Mouse (Mus musculus): ENCODE results near the gene Elf2. TPM values are rescaled to one million over a fixed set of nuclear protein-coding genes. Genes with fewer than 3 reads are reported as not detected.
"Not testable (repeated sequence)": the region's sequence is repeated elsewhere in the genome, so short reads cannot be mapped to it uniquely, and the experiment has no call there.

The Elf2 gene
- polyA plus RNA-seq, 1 experiment from 2014 or later, result 48.9 TPM

DNA sequence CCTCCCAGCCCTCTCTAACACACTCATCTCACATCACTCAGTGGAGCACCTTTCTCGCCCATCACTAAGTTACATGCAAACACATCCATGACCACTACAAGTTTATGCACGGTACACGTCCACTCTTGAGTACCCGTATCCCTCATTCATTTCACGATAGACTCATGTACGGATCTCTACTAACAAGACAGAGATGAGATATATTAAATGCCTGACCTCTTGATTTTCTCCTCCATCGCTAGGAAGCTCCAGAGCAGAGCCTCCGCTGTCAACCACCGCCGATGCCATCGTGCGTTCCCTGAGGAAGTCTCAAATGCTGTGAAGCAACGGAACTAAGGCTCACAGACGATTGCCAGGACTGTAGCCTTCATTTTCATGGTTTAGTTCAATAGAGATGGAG, 17.5 kb downstream of the Elf2 start:
- Histone ChIP-seq H3K9me3 (replicated peaks; ENCODE audit: control insufficient read depth, low read length) (no peaks in the 10 kb centered on the region), H3K27ac (replicated peaks; ENCODE audit: low read depth, low read length) (no peak overlapping the region), H3K4me2 (ENCODE audit: low read depth, low read length) (no peak overlapping the region), H3K27me3 (ENCODE audit: control insufficient read depth, insufficient read depth, low read length) (no peaks in the 10 kb centered on the region), H3K9ac (replicated peaks; ENCODE audit: low read length) (no peak overlapping the region), H3K36me3 (replicated peaks; ENCODE audit: control insufficient read depth, insufficient read depth, low read depth, low read length) (no peaks in the 10 kb centered on the region; the same call in 1 of the 2 replicates), H3K4me1 (ENCODE audit: control insufficient read depth, insufficient read depth, low read length) (no peaks in the 10 kb centered on the region), H3K4me3 (ENCODE audit: low read depth, low read length) (no peak overlapping the region)
- DNase-seq (ENCODE audit: low spot score) (no peak), ATAC-seq (replicated peaks; ENCODE audit: insufficient number of reproducible peaks, low FRiP score, low TSS enrichment, low read depth) (no peak)
- WGBS, result 94% methylated on average over 14 of the region's 14 CpGs

DNA sequence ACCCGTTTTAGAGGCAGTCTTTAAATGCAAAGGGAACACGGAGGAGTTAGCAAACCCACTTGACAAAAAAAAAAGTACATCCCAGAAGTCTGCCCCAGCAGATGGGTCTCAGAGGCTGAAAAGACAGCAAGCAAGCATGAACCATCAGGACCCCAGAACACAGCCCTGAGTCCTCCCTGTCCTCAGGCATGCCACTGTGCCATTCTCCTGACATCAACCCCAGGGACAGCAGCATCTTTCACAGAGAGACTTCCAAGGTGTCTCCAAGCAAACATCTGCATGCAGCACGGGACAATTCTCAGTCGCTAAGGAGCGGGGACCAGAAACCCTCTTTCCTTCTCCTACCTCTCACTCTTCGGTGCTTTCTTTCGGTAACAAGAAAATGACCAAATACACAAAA, 18.1 kb downstream of the Elf2 start:
- DNase-seq (ENCODE audit: low spot score), result no peak
- H3K9me3 ChIP-seq (replicated peaks; ENCODE audit: control insufficient read depth, low read length), result no peaks in the 10 kb centered on the region
- H3K36me3 ChIP-seq (replicated peaks; ENCODE audit: control insufficient read depth, insufficient read depth, low read depth, low read length), result no peaks in the 10 kb centered on the region; the same call in 1 of the 2 replicates
- H3K27me3 ChIP-seq (ENCODE audit: control insufficient read depth, insufficient read depth, low read length), result no peaks in the 10 kb centered on the region
- no peak for ATAC-seq (replicated peaks; ENCODE audit: insufficient number of reproducible peaks, low FRiP score, low TSS enrichment, low read depth)
- H3K27ac ChIP-seq (replicated peaks; ENCODE audit: low read depth, low read length), result no peak overlapping the region
- H3K4me1 ChIP-seq (ENCODE audit: control insufficient read depth, insufficient read depth, low read length), result no peaks in the 10 kb centered on the region
- WGBS, result 92% methylated on average over 7 of the region's 7 CpGs
- no peak overlapping the region for H3K4me2 ChIP-seq (ENCODE audit: low read depth, low read length)
- no peak overlapping the region for H3K4me3 ChIP-seq (ENCODE audit: low read depth, low read length)
- H3K9ac ChIP-seq (replicated peaks; ENCODE audit: low read length), result no peak overlapping the region

DNA sequence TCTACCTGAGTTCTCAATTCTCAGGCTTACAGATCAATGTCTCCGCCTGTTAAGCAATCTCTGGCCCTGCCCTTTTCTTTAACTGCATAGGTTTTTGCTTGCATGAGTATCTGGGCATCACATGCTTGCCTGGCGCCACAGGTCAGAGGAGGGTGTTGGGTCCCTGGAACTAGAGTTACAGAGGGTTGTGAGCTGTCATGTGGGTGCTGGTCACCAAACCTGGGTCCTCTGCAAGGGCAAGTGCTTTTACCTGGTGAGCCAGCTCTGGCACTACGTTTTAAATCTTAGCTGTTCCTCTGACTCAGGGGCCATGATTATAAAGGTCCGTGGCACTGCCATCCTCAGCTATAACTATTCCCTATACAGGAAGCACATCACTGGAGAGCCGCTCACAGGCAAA, 19.3 kb downstream of the Elf2 start:
- DNase-seq (ENCODE audit: low spot score) (no peak), ATAC-seq (replicated peaks; ENCODE audit: insufficient number of reproducible peaks, low FRiP score, low TSS enrichment, low read depth) (no peak)
- Histone ChIP-seq H3K27ac (replicated peaks; ENCODE audit: low read depth, low read length) (no peak overlapping the region), H3K4me2 (ENCODE audit: low read depth, low read length) (no peak overlapping the region), H3K27me3 (ENCODE audit: control insufficient read depth, insufficient read depth, low read length) (no peaks in the 10 kb centered on the region), H3K4me1 (ENCODE audit: control insufficient read depth, insufficient read depth, low read length) (no peaks in the 10 kb centered on the region), H3K9me3 (replicated peaks; ENCODE audit: control insufficient read depth, low read length) (no peaks in the 10 kb centered on the region), H3K36me3 (replicated peaks; ENCODE audit: control insufficient read depth, insufficient read depth, low read depth, low read length) (no peaks in the 10 kb centered on the region; the same call in 1 of the 2 replicates), H3K9ac (replicated peaks; ENCODE audit: low read length) (no peak overlapping the region), H3K4me3 (ENCODE audit: low read depth, low read length) (no peak overlapping the region)
- WGBS, result 90% methylated on average over 5 of the region's 5 CpGs

DNA sequence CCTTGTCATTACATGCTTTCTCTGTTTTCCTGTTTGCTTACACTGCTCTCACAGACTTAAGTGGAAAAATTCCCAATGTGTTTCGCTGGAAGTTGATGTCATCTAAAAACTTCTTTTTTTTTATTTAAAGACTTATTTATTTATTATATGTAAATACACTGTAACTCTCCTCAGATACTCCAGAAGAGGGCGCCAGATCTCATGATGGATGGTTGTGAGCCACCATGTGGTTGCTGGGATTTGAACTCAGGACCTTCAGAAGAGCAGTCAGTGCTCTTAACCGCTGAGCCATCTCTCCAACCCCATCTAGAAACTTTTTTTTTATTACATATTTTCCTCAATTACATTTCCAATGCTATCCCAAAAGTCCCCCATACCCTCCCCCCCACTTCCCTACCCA, 22.4 kb downstream of the Elf2 start:
- H3K4me3 ChIP-seq (ENCODE audit: low read depth, low read length); H3K36me3 ChIP-seq (replicated peaks; ENCODE audit: control insufficient read depth, insufficient read depth, low read depth, low read length); H3K9me3 ChIP-seq (replicated peaks; ENCODE audit: control insufficient read depth, low read length); H3K4me2 ChIP-seq (ENCODE audit: low read depth, low read length); H3K9ac ChIP-seq (replicated peaks; ENCODE audit: low read length); H3K27me3 ChIP-seq (ENCODE audit: control insufficient read depth, insufficient read depth, low read length); ATAC-seq (replicated peaks; ENCODE audit: insufficient number of reproducible peaks, low FRiP score, low TSS enrichment, low read depth); H3K4me1 ChIP-seq (ENCODE audit: control insufficient read depth, insufficient read depth, low read length); DNase-seq (ENCODE audit: low spot score); H3K27ac ChIP-seq (replicated peaks; ENCODE audit: low read depth, low read length): not testable (repeated sequence)
- 89% methylated on average over 3 of the region's 3 CpGs for WGBS

DNA sequence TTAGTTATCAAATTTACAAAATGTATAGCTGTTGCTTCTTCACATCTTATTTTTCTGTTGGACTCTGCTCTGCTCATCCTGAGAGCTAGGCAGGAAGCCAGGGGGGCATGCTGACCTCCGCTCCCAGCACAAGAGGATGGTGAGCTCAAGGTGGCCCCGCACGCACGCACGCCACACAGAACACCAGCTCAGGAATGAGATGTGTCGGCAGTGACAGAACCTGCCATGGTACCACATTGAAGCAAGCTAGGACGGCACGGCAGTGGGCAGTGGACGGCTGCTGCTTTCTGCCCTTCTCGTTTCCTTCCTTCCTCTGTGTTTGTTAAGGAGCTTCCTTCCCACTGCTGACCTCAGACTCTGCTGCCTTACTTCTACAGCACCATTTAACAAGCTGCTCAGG, 23.6 kb downstream of the Elf2 start:
- no peaks in the 10 kb centered on the region for H3K9me3 ChIP-seq (replicated peaks; ENCODE audit: control insufficient read depth, low read length)
- H3K27ac ChIP-seq (replicated peaks; ENCODE audit: low read depth, low read length), result no peak overlapping the region
- ATAC-seq (replicated peaks; ENCODE audit: insufficient number of reproducible peaks, low FRiP score, low TSS enrichment, low read depth), result no peak
- H3K4me3 ChIP-seq (ENCODE audit: low read depth, low read length), result no peak overlapping the region
- H3K4me2 ChIP-seq (ENCODE audit: low read depth, low read length), result no peak overlapping the region
- no peaks in the 10 kb centered on the region for H3K27me3 ChIP-seq (ENCODE audit: control insufficient read depth, insufficient read depth, low read length)
- WGBS, result 86% methylated on average over 10 of the region's 10 CpGs
- no peak overlapping the region for H3K9ac ChIP-seq (replicated peaks; ENCODE audit: low read length)
- H3K36me3 ChIP-seq (replicated peaks; ENCODE audit: control insufficient read depth, insufficient read depth, low read depth, low read length), result no peaks in the 10 kb centered on the region
- no peak for DNase-seq (ENCODE audit: low spot score)
- H3K4me1 ChIP-seq (ENCODE audit: control insufficient read depth, insufficient read depth, low read length), result no peaks in the 10 kb centered on the region

DNA sequence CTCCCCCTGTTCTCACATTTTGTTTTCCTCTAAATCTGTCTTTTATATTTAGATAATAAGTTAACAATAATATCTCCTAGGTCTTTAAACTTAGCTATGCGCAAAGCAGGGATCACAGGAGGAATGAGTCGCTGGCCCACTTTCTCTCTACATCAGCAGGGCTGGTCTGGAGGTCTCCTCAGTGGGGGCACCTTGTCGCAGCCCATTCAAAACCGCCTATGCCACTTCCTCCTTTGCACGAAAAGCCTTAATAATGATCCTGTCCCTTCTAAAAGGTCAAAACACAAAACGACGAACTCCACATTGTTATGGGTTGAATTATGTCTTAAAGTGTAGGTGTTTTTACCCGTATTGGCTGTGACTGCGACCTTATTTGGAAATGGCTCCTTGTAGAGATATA, 28.8 kb downstream of the Elf2 start:
- no peak overlapping the region for H3K9ac ChIP-seq (replicated peaks; ENCODE audit: low read length)
- no peaks in the 10 kb centered on the region for H3K4me1 ChIP-seq (ENCODE audit: control insufficient read depth, insufficient read depth, low read length)
- no peak overlapping the region for H3K4me3 ChIP-seq (ENCODE audit: low read depth, low read length)
- H3K9me3 ChIP-seq (replicated peaks; ENCODE audit: control insufficient read depth, low read length), result no peaks in the 10 kb centered on the region
- WGBS, result 41% methylated on average over 9 of the region's 9 CpGs
- DNase-seq (ENCODE audit: low spot score) (no peak), ATAC-seq (replicated peaks; ENCODE audit: insufficient number of reproducible peaks, low FRiP score, low TSS enrichment, low read depth) (no peak)
- no peak overlapping the region for H3K4me2 ChIP-seq (ENCODE audit: low read depth, low read length)
- H3K27ac ChIP-seq (replicated peaks; ENCODE audit: low read depth, low read length), result no peak overlapping the region
- H3K27me3 ChIP-seq (ENCODE audit: control insufficient read depth, insufficient read depth, low read length), result no peaks in the 10 kb centered on the region
- no peaks in the 10 kb centered on the region for H3K36me3 ChIP-seq (replicated peaks; ENCODE audit: control insufficient read depth, insufficient read depth, low read depth, low read length)

DNA sequence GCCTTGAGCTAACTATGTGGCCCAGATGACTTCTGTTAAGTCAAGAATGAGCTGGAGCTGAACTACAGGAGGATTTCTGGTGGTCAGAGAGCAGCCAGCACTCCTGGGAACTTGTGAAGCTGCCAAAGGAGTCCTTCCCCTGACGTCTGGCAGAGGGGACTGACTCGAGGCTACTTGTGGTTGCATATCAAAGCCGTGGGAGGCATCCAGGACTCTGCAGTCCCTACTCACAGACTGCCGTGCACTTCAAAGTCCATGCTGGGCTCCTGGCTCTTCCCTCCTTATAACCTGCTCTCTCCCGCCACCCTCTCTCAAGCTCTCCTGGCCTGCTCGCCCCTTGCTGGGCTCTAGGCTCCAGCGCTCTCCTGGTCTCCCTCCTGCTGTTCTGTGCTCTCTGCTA, 30.4 kb downstream of the Elf2 start:
- Histone ChIP-seq H3K36me3 (replicated peaks; ENCODE audit: control insufficient read depth, insufficient read depth, low read depth, low read length) (no peaks in the 10 kb centered on the region), H3K9me3 (replicated peaks; ENCODE audit: control insufficient read depth, low read length) (no peaks in the 10 kb centered on the region), H3K9ac (replicated peaks; ENCODE audit: low read length) (no peak overlapping the region), H3K27ac (replicated peaks; ENCODE audit: low read depth, low read length) (no peak overlapping the region; the same call in 1 of the 2 replicates), H3K4me2 (ENCODE audit: low read depth, low read length) (no peak overlapping the region), H3K4me1 (ENCODE audit: control insufficient read depth, insufficient read depth, low read length) (no peaks in the 10 kb centered on the region), H3K27me3 (ENCODE audit: control insufficient read depth, insufficient read depth, low read length) (no peaks in the 10 kb centered on the region), H3K4me3 (ENCODE audit: low read depth, low read length) (no peak overlapping the region)
- ATAC-seq (replicated peaks; ENCODE audit: insufficient number of reproducible peaks, low FRiP score, low TSS enrichment, low read depth) (no peak), DNase-seq (ENCODE audit: low spot score) (no peak)
- 48% methylated on average over 7 of the region's 7 CpGs for WGBS

DNA sequence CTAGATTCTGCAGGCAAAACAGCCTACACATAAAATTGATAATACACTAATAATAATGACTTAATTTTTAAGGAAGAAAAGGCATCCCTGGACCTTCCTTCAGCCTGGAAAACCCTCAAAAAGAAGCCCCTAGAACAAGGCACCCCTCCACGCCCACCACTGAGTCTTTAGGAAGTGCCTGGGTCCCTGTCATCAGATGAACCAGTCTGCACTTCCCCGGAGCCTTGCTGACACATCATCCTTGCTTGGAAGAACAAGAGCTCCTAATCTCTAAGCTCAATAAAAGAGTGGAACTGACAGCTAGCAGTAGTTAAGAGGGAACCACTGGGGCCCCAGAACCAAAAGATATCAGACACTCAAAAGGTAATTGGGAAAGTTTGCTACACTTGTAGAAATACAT, 33.8 kb downstream of the Elf2 start:
- WGBS, result 85% methylated on average over 2 of the region's 2 CpGs
- no peak for DNase-seq (ENCODE audit: low spot score)
- H3K9me3 ChIP-seq (replicated peaks; ENCODE audit: control insufficient read depth, low read length), result no peaks in the 10 kb centered on the region
- no peaks in the 10 kb centered on the region for H3K4me1 ChIP-seq (ENCODE audit: control insufficient read depth, insufficient read depth, low read length)
- no peaks in the 10 kb centered on the region for H3K36me3 ChIP-seq (replicated peaks; ENCODE audit: control insufficient read depth, insufficient read depth, low read depth, low read length)
- no peaks in the 10 kb centered on the region for H3K27me3 ChIP-seq (ENCODE audit: control insufficient read depth, insufficient read depth, low read length)
- H3K4me2 ChIP-seq (ENCODE audit: low read depth, low read length), result no peak overlapping the region
- no peak overlapping the region for H3K9ac ChIP-seq (replicated peaks; ENCODE audit: low read length)
- H3K27ac ChIP-seq (replicated peaks; ENCODE audit: low read depth, low read length), result no peak overlapping the region
- ATAC-seq (replicated peaks; ENCODE audit: insufficient number of reproducible peaks, low FRiP score, low TSS enrichment, low read depth), result no peak
- H3K4me3 ChIP-seq (ENCODE audit: low read depth, low read length), result no peak overlapping the region

All from embryonic facial prominence, embryonic 11.5 days (tissue).